Mouse (Mus musculus) embryonic facial prominence, embryonic 12.5 days (tissue): ENCODE measurements at regions not wholly inside any gene's neighbourhood (a gene's known extent, or its start where the extent isn't known, plus 50 kb on each side); places are given as distances from the start of the nearest gene placed in this dataset.

Experiments used
- ATAC-seq: fragments of 200-750 bp; cut with Nextera tagmentation; 2 replicates; pipeline ENCODE4 v1.8.0; 2017; ENCODE audit not compliant: insufficient number of reproducible peaks, insufficient read depth, low FRiP score, low TSS enrichment
- H3K27ac ChIP-seq: fragments of 300-500 bp; sonication (generic); 2 replicates; pipeline ENCODE4 v1.5.1; 2016; ENCODE audit warnings: mild to moderate bottlenecking
- H3K27me3 ChIP-seq: fragments of 300-500 bp; sonication (generic); 2 replicates; pipeline ENCODE4 v1.6.1; 2016; ENCODE audit warnings: mild to moderate bottlenecking, moderate library complexity
- H3K36me3 ChIP-seq: fragments of 300-500 bp; sonication (generic); 2 replicates; pipeline ENCODE4 v1.6.1; 2016; ENCODE audit warnings: mild to moderate bottlenecking
- H3K4me1 ChIP-seq: fragments of 300-500 bp; sonication (generic); 2 replicates; pipeline ENCODE4 v1.6.1; 2016
- H3K4me2 ChIP-seq: fragments of 300-500 bp; sonication (generic); replicated peaks from 2 replicates; pipeline ENCODE4 v1.6.1; 2016; ENCODE audit warnings: mild to moderate bottlenecking, moderate library complexity
- H3K4me3 ChIP-seq: fragments of 300-500 bp; sonication (generic); 2 replicates; pipeline ENCODE4 v1.5.1; 2016; ENCODE audit warnings: mild to moderate bottlenecking
- H3K9ac ChIP-seq: fragments of 300-500 bp; sonication (generic); 2 replicates; pipeline ENCODE4 v1.6.1; 2016; ENCODE audit warnings: mild to moderate bottlenecking, moderate library complexity
- H3K9me3 ChIP-seq: fragments of 300-500 bp; sonication (generic); 2 replicates; pipeline ENCODE4 v1.6.1; 2016; ENCODE audit warnings: mild to moderate bottlenecking, moderate library complexity
- WGBS: fragments of 180-500 bp; shearing (Covaris S2); methylation state at CpG from one replicate; pipeline ENCODE4 v1.1.7; 2016; 5-methylcytosine and 5-hydroxymethylcytosine counted together

DNA sequence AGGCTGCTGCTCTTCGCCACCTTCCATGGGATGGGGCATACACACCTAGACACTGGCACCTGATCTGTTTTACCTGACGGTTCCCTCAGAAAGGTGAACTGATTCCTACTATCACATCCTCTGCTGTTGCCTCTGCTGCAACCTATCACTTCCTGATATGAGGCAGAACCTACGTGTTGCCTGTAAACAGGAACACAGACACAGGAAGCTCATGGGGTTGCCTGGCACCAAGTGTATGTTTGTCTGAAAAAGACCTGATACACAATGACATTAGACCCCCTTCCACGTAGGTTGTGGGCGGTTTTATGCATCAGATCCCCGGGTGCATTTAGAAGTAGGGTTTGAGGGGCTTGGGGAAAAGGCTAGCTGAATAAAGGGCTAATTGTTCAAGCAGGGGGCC is 190.0 kb upstream of the Eef2kmt start:
- WGBS, result 69% methylated on average over 6 of the region's 6 CpGs
- no peak for ATAC-seq
- no peak overlapping the region for H3K9ac ChIP-seq
- H3K9me3 ChIP-seq, result no peaks in the 10 kb centered on the region
- H3K27ac ChIP-seq, result no peak overlapping the region
- no peak overlapping the region for H3K4me2 ChIP-seq
- no peak overlapping the region for H3K4me3 ChIP-seq
- no peaks in the 10 kb centered on the region for H3K4me1 ChIP-seq
- H3K27me3 ChIP-seq, result no peaks in the 10 kb centered on the region
- no peaks in the 10 kb centered on the region for H3K36me3 ChIP-seq

DNA sequence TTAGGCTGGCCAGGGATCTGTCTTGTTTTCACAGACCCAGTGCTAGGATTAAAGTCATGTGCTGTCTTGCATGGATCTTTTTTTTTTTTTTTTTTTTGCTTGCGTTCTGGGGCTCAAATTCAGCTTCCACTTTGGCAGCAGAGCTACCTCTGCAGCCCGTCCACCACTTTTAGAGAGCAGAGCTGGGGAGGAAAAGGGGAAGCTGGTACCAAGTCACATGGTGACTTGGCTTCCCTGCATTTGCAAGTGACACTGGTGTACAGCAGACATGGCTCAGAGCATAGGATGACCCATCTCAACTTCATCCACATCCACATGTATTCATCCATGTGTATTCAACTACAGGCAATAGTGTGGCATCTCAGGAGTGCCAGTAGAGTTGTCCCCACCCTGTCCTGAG is 189.0 kb upstream of the Eef2kmt start:
- Histone ChIP-seq H3K9ac (no peak overlapping the region), H3K4me1 (no peaks in the 10 kb centered on the region), H3K36me3 (no peaks in the 10 kb centered on the region), H3K4me2 (no peak overlapping the region), H3K27me3 (no peaks in the 10 kb centered on the region), H3K27ac (no peak overlapping the region), H3K9me3 (no peaks in the 10 kb centered on the region), H3K4me3 (no peak overlapping the region)
- ATAC-seq, result no peak
- WGBS, result 58% methylated on average over 2 of the region's 2 CpGs

DNA sequence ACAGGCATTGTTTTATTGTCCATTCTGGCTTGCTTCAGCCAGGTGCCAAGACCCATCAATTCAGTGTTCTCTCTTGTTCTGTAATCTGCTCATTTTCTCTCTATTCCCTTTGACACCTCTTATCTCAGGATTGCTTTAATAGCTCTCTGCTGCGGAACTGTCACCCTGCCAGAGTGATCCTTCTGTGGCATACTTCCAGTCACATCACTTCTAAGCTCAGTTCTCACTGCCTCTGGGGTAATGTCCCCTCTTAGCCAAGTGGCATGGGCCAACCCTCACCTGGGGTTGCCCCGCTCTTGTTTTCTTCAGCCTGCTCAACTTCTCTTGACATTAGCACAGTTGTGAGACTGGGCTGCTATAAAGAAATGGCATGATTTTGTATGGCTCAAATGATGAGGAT is 183.9 kb upstream of the Eef2kmt start:
- no peaks in the 10 kb centered on the region for H3K4me1 ChIP-seq
- no peak for ATAC-seq
- no peaks in the 10 kb centered on the region for H3K27me3 ChIP-seq
- H3K9ac ChIP-seq, result no peak overlapping the region
- whole genome bisulfite sequencing, result 83% methylated on average over 2 of the region's 2 CpGs
- no peaks in the 10 kb centered on the region for H3K9me3 ChIP-seq
- H3K4me2 ChIP-seq, result no peak overlapping the region
- no peak overlapping the region for H3K4me3 ChIP-seq
- no peaks in the 10 kb centered on the region for H3K36me3 ChIP-seq
- H3K27ac ChIP-seq, result no peak overlapping the region

DNA sequence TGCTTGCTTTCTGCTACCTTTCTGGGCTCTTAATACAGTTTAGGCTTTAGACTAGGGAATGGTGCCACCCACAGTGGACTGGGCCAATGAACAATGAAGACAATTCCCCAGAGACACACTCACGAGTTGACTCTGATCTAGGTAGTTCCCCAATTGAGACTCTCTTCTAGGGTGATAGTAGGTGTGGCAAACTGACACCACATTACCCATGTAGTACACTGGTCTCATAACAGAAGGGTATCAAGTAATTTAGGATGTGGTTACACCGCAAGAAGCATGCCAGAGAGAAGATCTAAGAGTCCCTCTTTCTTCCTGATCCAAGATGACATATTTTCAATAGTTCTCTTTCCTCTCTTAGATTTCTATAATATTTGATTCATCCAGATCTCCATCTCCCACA is 182.6 kb upstream of the Eef2kmt start:
- H3K9me3 ChIP-seq, result no peaks in the 10 kb centered on the region
- no peak overlapping the region for H3K4me2 ChIP-seq
- H3K36me3 ChIP-seq, result no peaks in the 10 kb centered on the region
- H3K4me3 ChIP-seq, result no peak overlapping the region
- no peaks in the 10 kb centered on the region for H3K27me3 ChIP-seq
- no peak overlapping the region for H3K27ac ChIP-seq
- ATAC-seq, result no peak
- 86% methylated on average over 2 of the region's 2 CpGs for WGBS
- no peaks in the 10 kb centered on the region for H3K4me1 ChIP-seq
- H3K9ac ChIP-seq, result no peak overlapping the region

DNA sequence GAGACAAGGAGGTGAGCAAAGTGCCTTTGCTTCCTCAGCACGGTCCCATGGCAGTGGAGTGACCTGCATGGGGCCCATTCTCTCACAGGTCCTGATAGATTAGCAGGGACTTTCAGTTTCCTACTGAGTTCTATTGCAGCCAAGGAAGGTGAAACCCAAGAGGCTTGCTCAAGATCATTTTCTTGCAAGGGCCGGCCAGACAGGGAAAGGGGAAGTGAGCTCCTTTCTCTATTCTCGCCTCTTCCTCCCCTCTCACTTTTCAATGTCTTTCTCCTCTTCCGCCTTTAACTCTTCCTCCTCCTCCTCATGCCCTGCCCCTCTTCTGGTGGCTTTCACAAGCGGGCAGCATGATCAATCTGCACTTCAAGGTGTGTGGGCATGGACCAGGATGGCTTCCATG is 175.9 kb upstream of the Eef2kmt start:
- Histone ChIP-seq H3K9me3 (no peaks in the 10 kb centered on the region), H3K9ac (no peak overlapping the region), H3K4me2 (no peak overlapping the region), H3K4me1 (no peaks in the 10 kb centered on the region), H3K36me3 (no peaks in the 10 kb centered on the region), H3K27me3 (no peaks in the 10 kb centered on the region), H3K4me3 (no peak overlapping the region), H3K27ac (no peak overlapping the region)
- WGBS, result 75% methylated on average over 5 of the region's 5 CpGs
- no peak for ATAC-seq

DNA sequence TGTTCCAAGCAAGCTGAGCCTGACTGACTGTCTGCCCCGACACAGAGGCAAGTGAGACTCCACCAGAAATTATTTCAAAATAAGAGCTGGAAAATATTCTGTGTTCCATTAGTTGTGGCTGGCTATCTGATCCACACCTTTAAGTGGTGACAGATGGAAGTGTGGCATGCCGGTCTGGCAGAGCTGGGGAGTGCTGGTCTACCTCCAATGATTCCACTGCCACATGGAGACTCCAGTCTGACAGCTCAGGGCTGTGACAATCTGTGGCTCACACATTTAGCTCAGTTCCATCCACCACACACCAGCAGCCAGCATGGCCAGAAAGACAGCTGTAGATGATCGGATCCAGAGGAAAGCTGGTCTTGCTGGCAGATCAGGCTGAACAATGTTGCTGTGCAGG is 175.3 kb upstream of the Eef2kmt start:
- no peak overlapping the region for H3K4me2 ChIP-seq
- ATAC-seq, result no peak
- H3K36me3 ChIP-seq, result no peaks in the 10 kb centered on the region
- no peaks in the 10 kb centered on the region for H3K4me1 ChIP-seq
- H3K27ac ChIP-seq, result no peak overlapping the region
- no peaks in the 10 kb centered on the region for H3K9me3 ChIP-seq
- no peak overlapping the region for H3K4me3 ChIP-seq
- H3K9ac ChIP-seq, result no peak overlapping the region
- WGBS, result 46% methylated on average over 3 of the region's 3 CpGs
- no peaks in the 10 kb centered on the region for H3K27me3 ChIP-seq

DNA sequence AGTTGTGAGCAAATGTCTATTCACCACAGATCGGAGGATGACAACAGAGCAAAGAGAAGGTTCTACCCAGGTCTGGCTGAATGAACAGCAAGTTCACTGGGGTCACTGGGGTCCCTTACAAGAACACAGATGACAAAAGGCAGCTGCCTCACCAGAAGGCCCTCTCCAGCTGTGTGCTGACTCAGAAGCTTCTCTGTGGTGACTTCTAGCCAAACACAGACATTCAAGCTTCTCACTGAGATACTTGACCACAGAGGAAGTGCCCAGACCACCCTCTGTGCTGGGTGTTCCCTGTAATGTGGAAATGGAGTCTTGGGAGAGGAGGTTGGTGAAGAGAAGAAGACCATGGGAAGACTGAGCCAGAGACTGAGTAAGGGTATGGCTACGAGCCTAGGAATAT is 173.7 kb upstream of the Eef2kmt start:
- no peak overlapping the region for H3K27ac ChIP-seq

DNA sequence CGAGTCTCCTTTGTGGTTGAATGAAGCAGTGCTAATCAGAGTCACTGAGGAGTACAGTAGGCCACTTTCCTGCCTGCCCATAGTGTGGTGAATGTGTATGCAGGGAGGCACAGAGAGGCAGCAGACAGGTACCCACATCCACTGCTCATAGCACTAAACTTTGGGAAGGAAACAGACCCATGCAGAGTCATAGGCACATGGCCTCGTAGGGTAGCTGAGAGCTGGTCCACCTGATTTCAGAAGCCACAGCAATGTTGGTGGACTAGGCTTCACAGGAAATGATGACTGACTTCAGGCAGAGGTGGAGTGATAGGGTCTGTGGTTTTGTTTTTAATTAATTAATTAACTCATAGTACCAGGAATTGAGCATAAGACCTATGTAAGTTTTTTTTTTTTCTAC is 170.1 kb upstream of the Eef2kmt start:
- ATAC-seq, result no peak
- no peaks in the 10 kb centered on the region for H3K9me3 ChIP-seq
- 81% methylated on average over 2 of the region's 2 CpGs for WGBS
- H3K4me3 ChIP-seq, result no peak overlapping the region
- H3K9ac ChIP-seq, result no peak overlapping the region
- H3K36me3 ChIP-seq, result no peaks in the 10 kb centered on the region
- no peaks in the 10 kb centered on the region for H3K27me3 ChIP-seq
- H3K27ac ChIP-seq, result no peak overlapping the region
- no peaks in the 10 kb centered on the region for H3K4me1 ChIP-seq
- no peak overlapping the region for H3K4me2 ChIP-seq

More for the DNA sequence above, 173.7 kb upstream of the Eef2kmt start:
- Histone ChIP-seq H3K4me3 (no peak overlapping the region), H3K36me3 (no peaks in the 10 kb centered on the region), H3K4me2 (no peak overlapping the region), H3K9ac (no peak overlapping the region), H3K27me3 (no peaks in the 10 kb centered on the region), H3K9me3 (no peaks in the 10 kb centered on the region), H3K4me1 (no peaks in the 10 kb centered on the region)
- 74% methylated on average over 2 of the region's 2 CpGs for WGBS
- ATAC-seq, result no peak

DNA sequence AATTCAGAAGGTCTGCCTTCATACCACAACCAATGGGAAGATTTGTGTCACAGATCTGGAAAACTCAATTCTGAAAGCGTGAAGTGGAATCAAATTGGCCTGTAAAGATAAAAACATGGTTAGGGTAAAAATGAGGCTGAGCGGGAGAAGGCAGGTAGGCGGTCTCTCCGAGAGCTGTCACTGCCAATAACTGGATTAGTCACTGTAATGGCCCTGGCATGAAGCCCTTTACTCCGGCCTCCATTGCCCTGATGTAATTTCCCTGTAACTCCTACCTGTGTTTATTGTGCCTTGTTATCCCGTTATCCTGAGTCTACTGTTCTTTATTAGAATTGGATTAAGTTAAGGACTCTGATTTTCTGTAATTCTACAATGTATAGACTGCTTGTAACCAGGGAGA is 166.3 kb upstream of the Eef2kmt start:
- H3K36me3 ChIP-seq, result no peaks in the 10 kb centered on the region
- no peak overlapping the region for H3K27ac ChIP-seq
- H3K9ac ChIP-seq, result no peak overlapping the region
- H3K4me1 ChIP-seq, result no peaks in the 10 kb centered on the region
- H3K4me3 ChIP-seq, result no peak overlapping the region
- H3K9me3 ChIP-seq, result no peaks in the 10 kb centered on the region
- WGBS, result 73% methylated on average over 6 of the region's 6 CpGs
- H3K27me3 ChIP-seq, result no peaks in the 10 kb centered on the region
- no peak overlapping the region for H3K4me2 ChIP-seq
- no peak for ATAC-seq

DNA sequence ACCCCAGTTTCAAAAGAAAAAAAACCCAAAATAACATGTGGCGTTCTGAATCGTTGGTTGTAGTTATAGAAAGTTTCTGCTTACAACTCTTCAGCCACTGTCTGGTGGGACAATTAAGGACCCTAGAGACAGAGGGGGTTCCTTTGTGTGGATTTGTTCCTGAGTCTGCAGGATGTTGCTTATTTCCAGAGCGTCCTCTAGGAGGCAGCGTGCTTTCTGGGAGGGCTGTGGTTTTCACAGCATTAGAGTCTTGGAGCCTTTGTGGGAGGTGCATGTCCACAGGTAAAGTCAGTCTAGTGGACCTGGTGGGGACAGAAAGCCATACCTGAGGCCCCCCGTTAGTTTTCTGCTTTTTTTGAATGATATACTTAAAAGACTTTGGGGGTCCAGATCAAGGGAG is 165.8 kb upstream of the Eef2kmt start:
- ATAC-seq, result no peak
- H3K4me1 ChIP-seq, result no peaks in the 10 kb centered on the region
- no peaks in the 10 kb centered on the region for H3K36me3 ChIP-seq
- no peaks in the 10 kb centered on the region for H3K9me3 ChIP-seq
- no peak overlapping the region for H3K4me3 ChIP-seq
- H3K27ac ChIP-seq, result no peak overlapping the region
- no peak overlapping the region for H3K9ac ChIP-seq
- no peak overlapping the region for H3K4me2 ChIP-seq
- H3K27me3 ChIP-seq, result no peaks in the 10 kb centered on the region
- 81% methylated on average over 5 of the region's 5 CpGs for WGBS

DNA sequence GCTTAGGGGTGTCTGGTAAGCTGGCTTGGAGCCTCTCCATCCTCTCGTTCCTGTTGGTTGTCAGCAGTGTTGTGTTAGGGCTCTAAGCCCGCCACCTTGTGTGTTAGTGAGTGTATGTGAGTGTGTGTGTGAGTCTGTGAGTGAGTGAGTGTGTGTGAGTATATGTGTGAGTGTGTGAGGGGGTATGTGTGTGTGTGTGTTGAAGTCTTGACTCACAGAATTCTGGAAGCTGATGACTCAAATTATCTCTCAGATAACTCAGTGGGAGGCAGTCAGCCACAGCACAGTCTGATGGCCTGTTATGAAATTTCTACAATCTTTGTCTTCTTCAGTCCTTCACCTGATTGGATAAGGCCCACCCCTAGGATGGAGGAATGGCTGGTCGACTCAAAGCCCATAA is 163.7 kb upstream of the Eef2kmt start:
- ATAC-seq, result no peak
- H3K36me3 ChIP-seq, result no peaks in the 10 kb centered on the region
- 82% methylated on average over 3 of the region's 3 CpGs for WGBS
- H3K9me3 ChIP-seq, result no peaks in the 10 kb centered on the region
- H3K4me1 ChIP-seq, result no peaks in the 10 kb centered on the region
- H3K4me3 ChIP-seq, result no peak overlapping the region
- H3K27me3 ChIP-seq, result no peaks in the 10 kb centered on the region
- no peak overlapping the region for H3K27ac ChIP-seq
- no peak overlapping the region for H3K4me2 ChIP-seq
- H3K9ac ChIP-seq, result no peak overlapping the region

DNA sequence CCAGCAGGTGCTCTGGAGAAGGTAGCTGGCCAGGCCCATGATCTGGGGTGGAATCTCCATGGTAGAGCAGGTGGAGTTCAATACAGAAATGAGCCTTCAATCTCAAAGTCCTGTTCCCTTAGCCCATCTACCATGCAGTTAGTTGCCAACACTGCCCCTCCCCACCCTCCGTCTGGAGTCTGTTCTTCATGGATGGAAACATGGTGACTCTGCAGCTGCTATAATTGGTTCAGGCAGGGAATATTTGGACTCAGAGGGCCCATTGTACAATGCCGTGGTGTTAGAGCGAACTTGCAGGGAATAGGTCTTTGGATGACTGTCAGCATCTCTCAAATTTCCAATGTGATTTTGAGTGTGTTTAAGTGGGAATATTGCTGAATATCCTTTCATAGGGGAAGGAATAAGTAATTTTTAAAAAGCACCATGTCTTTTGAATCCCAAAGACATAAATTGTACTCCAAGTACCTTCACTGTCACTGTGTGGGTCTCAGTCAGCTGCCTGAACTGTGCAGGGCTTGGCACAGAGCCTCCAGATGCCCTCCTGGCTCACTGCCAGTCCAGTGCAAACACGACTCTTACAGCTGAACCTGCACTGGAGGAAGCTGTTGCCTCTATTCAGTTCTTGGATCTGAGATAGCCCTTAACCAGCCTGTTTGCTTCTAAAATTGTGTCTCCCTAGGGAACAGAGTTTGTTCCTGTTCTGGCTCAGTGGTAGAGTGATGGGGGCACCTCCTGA is 162.8 kb upstream of the Eef2kmt start:
- Histone ChIP-seq H3K9me3 (no peaks in the 10 kb centered on the region), H3K9ac (no peak overlapping the region), H3K36me3 (no peaks in the 10 kb centered on the region), H3K4me1 (no peaks in the 10 kb centered on the region), H3K4me3 (no peak overlapping the region), H3K27me3 (no peaks in the 10 kb centered on the region), H3K27ac (no peak overlapping the region), H3K4me2 (no peak overlapping the region)
- ATAC-seq, result no peak
- 52% methylated on average over 4 of the region's 4 CpGs for WGBS

DNA sequence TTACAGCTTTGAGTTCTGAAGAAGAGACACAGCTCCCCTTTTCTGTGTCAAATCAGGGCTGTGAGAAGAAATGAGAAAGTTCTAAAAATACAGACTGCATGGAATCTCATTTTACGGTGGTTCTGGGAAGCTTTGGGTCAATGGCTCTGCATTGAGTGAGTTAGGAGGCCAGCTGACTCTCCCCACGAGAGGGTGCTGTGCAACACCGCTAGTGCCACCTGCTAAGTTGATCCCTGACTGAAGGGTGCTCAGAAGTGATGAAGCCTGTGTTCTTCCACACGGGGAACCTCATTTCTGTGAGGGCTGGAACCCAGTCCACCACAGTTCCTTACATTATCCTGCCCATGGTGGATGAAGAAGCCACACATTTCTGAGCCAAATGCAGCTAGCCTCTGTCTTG is 159.5 kb upstream of the Eef2kmt start:
- no peak overlapping the region for H3K4me3 ChIP-seq
- H3K27ac ChIP-seq, result no peak overlapping the region
- no peaks in the 10 kb centered on the region for H3K4me1 ChIP-seq
- H3K9ac ChIP-seq, result no peak overlapping the region
- ATAC-seq, result no peak
- 79% methylated on average over 4 of the region's 4 CpGs for WGBS
- no peaks in the 10 kb centered on the region for H3K27me3 ChIP-seq
- no peak overlapping the region for H3K4me2 ChIP-seq
- H3K36me3 ChIP-seq, result no peaks in the 10 kb centered on the region
- no peaks in the 10 kb centered on the region for H3K9me3 ChIP-seq
